Comparison of ENCODE assay signal across 13 mouse cellular contexts in the genomic region with DNA sequence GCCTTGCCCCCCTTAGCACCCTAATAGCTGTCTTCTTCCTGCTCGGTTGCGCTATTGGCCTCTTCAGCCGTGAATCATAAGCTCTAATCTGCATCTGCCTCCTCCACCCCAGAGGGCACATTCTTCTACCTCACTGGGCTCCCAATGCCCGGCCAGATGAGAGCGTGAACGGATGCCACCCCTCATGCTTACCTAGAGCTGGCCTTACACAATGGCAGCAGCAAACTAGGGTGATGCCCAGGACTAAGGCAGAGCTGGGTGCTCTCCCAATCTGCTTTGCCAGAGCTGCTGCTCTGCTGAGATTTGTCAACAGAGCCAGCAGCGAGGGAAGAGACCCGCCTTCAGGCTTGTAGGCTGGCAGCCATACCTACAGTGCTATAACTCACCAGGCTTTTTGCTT. TPM values are rescaled to one million over a fixed set of nuclear protein-coding genes. Genes with fewer than 3 reads are reported as not detected.
A peak's percentile ranks its signal among the peaks of the same experiment; 100 is the strongest.
DNase-seq lines count a peak whose midpoint lies in the region; ATAC-seq and TF ChIP-seq lines count a peak whose summit lies in the region.
"Had no signal": no experiment of that assay in that cellular context is flagged by ENCODE, and none has a peak within 500 bp of the region (broad histone marks: within the 10 kb centered on the region; RNA-seq: fewer than 3 reads in every experiment).

No protein-coding gene starts in this region.

- no peaks in the 10 kb centered on the region for H3K9me3 ChIP-seq in heart, embryonic 14.5 days (ENCODE audit: control insufficient read depth, low read length)
- no peaks in the 10 kb centered on the region for H3K9me3 ChIP-seq in liver, embryonic 12.5 days (replicated peaks)
- H3K9me3 ChIP-seq in liver, postnatal 0 days (ENCODE audit: low read length), result no peaks in the 10 kb centered on the region
- no peaks in the 10 kb centered on the region for H3K9me3 ChIP-seq in heart, embryonic 16.5 days (replicated peaks; ENCODE audit: control insufficient read depth, low read length)

- DNase-seq in adrenal gland, postnatal 14 days, result peak; percentile 44
- no peak for DNase-seq in adrenal gland, postnatal 25 days
- DNase-seq in heart, adult 8-10 months (ENCODE audit: low spot score), result no peak
- no peak for DNase-seq in liver, postnatal 0 days
- DNase-seq: cerebellum, adult 11-12 months; embryo, embryonic 11 days; kidney, postnatal 4 days; spleen, adult 18-20 months had no signal

- H3K4me2 ChIP-seq in heart, embryonic 14.5 days (ENCODE audit: low read length), result no peak overlapping the region
- H3K4me2 ChIP-seq in liver, embryonic 12.5 days, result 0 out of 2 replicates have a peak overlapping the region, but pooled peaks have one; percentile 5
- no peak overlapping the region for H3K4me2 ChIP-seq in liver, postnatal 0 days (ENCODE audit: low read depth, low read length)
- H3K4me2 ChIP-seq in heart, embryonic 16.5 days (ENCODE audit: low read depth, low read length), result no peak overlapping the region

- peaks cover 3% of the 10 kb centered on the region; the same call in 1 of the 2 replicates for H3K36me3 ChIP-seq in heart, embryonic 14.5 days (ENCODE audit: control insufficient read depth, insufficient read depth, low read length)
- H3K36me3 ChIP-seq in liver, embryonic 12.5 days, result peaks cover 2% of the 10 kb centered on the region
- H3K36me3 ChIP-seq in liver, postnatal 0 days (replicated peaks; ENCODE audit: insufficient read depth, low read length), result 0 out of 2 replicates have a peak, but pooled peaks cover 2% of the 10 kb centered on the region
- H3K36me3 ChIP-seq in heart, embryonic 16.5 days (ENCODE audit: control insufficient read depth, insufficient read depth), result no peaks in the 10 kb centered on the region

- H3K4me3 ChIP-seq in heart, embryonic 14.5 days (ENCODE audit: control insufficient read depth in 1 of 2, insufficient read depth in 1 of 2, low read depth in 1 of 2, low read length in 2 of 2), result no peak overlapping the region
- no peak overlapping the region for H3K4me3 ChIP-seq in liver, embryonic 12.5 days
- no peak overlapping the region for H3K4me3 ChIP-seq in liver, postnatal 0 days (ENCODE audit: low read depth, low read length)
- no peak overlapping the region for H3K4me3 ChIP-seq in heart, embryonic 16.5 days (ENCODE audit: low read length)

- H3K27me3 ChIP-seq in heart, embryonic 14.5 days (ENCODE audit: control insufficient read depth, insufficient read depth, low read length), result no peaks in the 10 kb centered on the region
- no peaks in the 10 kb centered on the region for H3K27me3 ChIP-seq in liver, embryonic 12.5 days (replicated peaks)
- no peaks in the 10 kb centered on the region for H3K27me3 ChIP-seq in liver, postnatal 0 days (ENCODE audit: insufficient read depth, low read length)
- H3K27me3 ChIP-seq in heart, embryonic 16.5 days (ENCODE audit: control insufficient read depth, insufficient read depth, low read length), result no peaks in the 10 kb centered on the region

- peak overlapping the region; percentile 69 for H3K9ac ChIP-seq in heart, embryonic 14.5 days (ENCODE audit: low read length)
- no peak overlapping the region for H3K9ac ChIP-seq in liver, embryonic 12.5 days
- H3K9ac ChIP-seq in liver, postnatal 0 days (replicated peaks), result no peak overlapping the region
- peak overlapping the region; percentile 64 for H3K9ac ChIP-seq in heart, embryonic 16.5 days (ENCODE audit: low read length)
- H3K9ac ChIP-seq: liver, embryonic 14.5 days had no signal

- H3K27ac ChIP-seq in heart, embryonic 14.5 days (replicated peaks in 1 of 2; ENCODE audit: control insufficient read depth in 1 of 2, insufficient read depth in 1 of 2, low read depth in 2 of 2, low read length in 2 of 2), result peak overlapping the region; percentile 66 to 99
- H3K27ac ChIP-seq in liver, embryonic 12.5 days, result peak overlapping the region; percentile 22; the same call in 1 of the 2 replicates
- H3K27ac ChIP-seq in liver, postnatal 0 days (ENCODE audit: low read depth), result no peak overlapping the region
- peak overlapping the region; percentile 92 for H3K27ac ChIP-seq in heart, embryonic 16.5 days (ENCODE audit: low read length)
- H3K27ac ChIP-seq: liver, embryonic 14.5 days had no signal

- no peak for ATAC-seq in heart, embryonic 14.5 days (ENCODE audit: insufficient number of reproducible peaks, insufficient read depth, low FRiP score, low read depth)
- no peak for ATAC-seq in liver, embryonic 12.5 days
- no peak for ATAC-seq in liver, postnatal 0 days
- no peak for ATAC-seq in heart, embryonic 16.5 days (replicated peaks; ENCODE audit: extremely low read depth, insufficient read depth, low FRiP score)
- no peak for ATAC-seq in monocyte, adult 5-6 weeks (replicated peaks; ENCODE audit: insufficient number of reproducible peaks, low FRiP score, low TSS enrichment, poor library complexity, severe bottlenecking)

- H3K4me1 ChIP-seq in heart, embryonic 14.5 days (ENCODE audit: control insufficient read depth in 2 of 2, insufficient read depth in 2 of 2, low read length in 2 of 2), result peaks cover 82 to 89% of the 10 kb centered on the region in 2 experiments
- H3K4me1 ChIP-seq in liver, embryonic 12.5 days, result peaks cover 90% of the 10 kb centered on the region
- peaks cover 27% of the 10 kb centered on the region for H3K4me1 ChIP-seq in liver, postnatal 0 days (ENCODE audit: insufficient read depth)
- H3K4me1 ChIP-seq in heart, embryonic 16.5 days (ENCODE audit: control insufficient read depth, insufficient read depth, low read length), result peaks cover 84% of the 10 kb centered on the region

- TF ChIP-seq EP300 in liver, postnatal 0 days (IDR thresholded peaks at IDR 0.05; ENCODE audit: low read depth), result no peak

- 59% methylated on average over 8 of the region's 8 CpGs for WGBS in heart, embryonic 14.5 days
- 74% methylated on average over 8 of the region's 8 CpGs for WGBS in liver, embryonic 12.5 days (ENCODE audit: insufficient replicate concordance)
- WGBS in liver, postnatal 0 days (ENCODE audit: insufficient replicate concordance), result 67% methylated on average over 8 of the region's 8 CpGs
- WGBS in heart, embryonic 16.5 days, result 57% methylated on average over 8 of the region's 8 CpGs

- no peak for TF ChIP-seq CTCF in liver, postnatal 0 days (IDR thresholded peaks at IDR 0.05; ENCODE audit: low read depth)

RNA-seq across cellular contexts. Expression of gene Pitpnm2, which starts 41.5 kb away (rescaled TPM):
- 48.8 and 51.8 TPM in 2 replicates for total RNA-seq in adrenal gland, postnatal 14 days (2021)
- total RNA-seq in adrenal gland, postnatal 25 days (2021), result 62.5 and 83.8 TPM in 2 replicates
- polyA plus RNA-seq in heart, embryonic 14.5 days (2014; fragmentation: Nextera tagmentation; extraction: Ambion mirVana), result 10.2 and 12.0 TPM in 2 replicates
- total RNA-seq in heart, adult 8-10 months (2022), result 10 to 100 TPM; 39.8 to 52.2 (median 44.5) TPM
- 2.5 and 3.7 TPM in 2 replicates for polyA plus RNA-seq in liver, embryonic 12.5 days (2016; fragmentation: Nextera tagmentation; extraction: Ambion mirVana)
- polyA plus RNA-seq in liver, postnatal 0 days (2015; fragmentation: Nextera tagmentation; extraction: Ambion mirVana), result 2.1 and 2.4 TPM in 2 replicates
- polyA plus RNA-seq in heart, embryonic 16.5 days (2015; fragmentation: Nextera tagmentation; extraction: Ambion mirVana), result 6.9 and 7.3 TPM in 2 replicates
- 1.1 to 2.8 TPM (median 1.3 TPM) in 3 replicates for total RNA-seq in monocyte, adult 5-6 weeks (2017)

Comparison
In these comparisons a context has a peak if more than half of its experiments do, and no peak if none do; other contexts are left out.
1. H3K9ac ChIP-seq: peak in heart, embryonic 14.5 days (single experiment) and heart, embryonic 16.5 days (single experiment); none in liver, embryonic 12.5 days (single experiment) and liver, postnatal 0 days (single experiment).
2. RNA of gene Pitpnm2, which starts 41.5 kb away (total RNA-seq): 62.5 to 83.8 TPM in adrenal gland, postnatal 25 days, 48.8 to 51.8 TPM in adrenal gland, postnatal 14 days and 39.8 to 52.2 TPM in heart, adult 8-10 months; 1.1 to 2.8 TPM in monocyte, adult 5-6 weeks; every median in the first group is over 10 times any median in the second.